Mouse (Mus musculus): Measurements from ENCODE around the gene Arfip2. TPM values are rescaled to one million over a fixed set of nuclear protein-coding genes. Genes with fewer than 3 reads are reported as not detected.
A peak's percentile ranks its signal among the peaks of the same experiment; 100 is the strongest.

Arfip2 gene
- polyA plus RNA-seq, 1 experiment from 2014 or later: 78.4 TPM

GRCm38 (mm10) chr7:105635726-105636125 is 4.5 kb downstream of the Arfip2 start:
- peak overlapping the region; percentile 30; the same call in 1 of the 2 replicates for H3K9ac ChIP-seq (ENCODE audit: low read length)
- H3K36me3 ChIP-seq (ENCODE audit: control insufficient read depth, insufficient read depth, low read length): no peaks in the 10 kb centered on the region
- no peak overlapping the region for H3K4me3 ChIP-seq (replicated peaks; ENCODE audit: low read length)
- 87% methylated on average over 2 of the region's 2 CpGs for WGBS
- H3K27me3 ChIP-seq (ENCODE audit: control insufficient read depth, insufficient read depth, low read length): no peaks in the 10 kb centered on the region
- ATAC-seq (ENCODE audit: insufficient read depth, low FRiP score): no peak
- H3K4me2 ChIP-seq (ENCODE audit: low read depth, low read length): no peak overlapping the region
- H3K9me3 ChIP-seq (replicated peaks; ENCODE audit: control insufficient read depth, low read length): no peaks in the 10 kb centered on the region
- no peak overlapping the region for H3K27ac ChIP-seq (ENCODE audit: low read length)
- peaks cover 14% of the 10 kb centered on the region for H3K4me1 ChIP-seq (ENCODE audit: control insufficient read depth, insufficient read depth, low read length)

- WGBS: 49% methylated on average over 9 of the region's 9 CpGs
- no peak for ATAC-seq (ENCODE audit: insufficient read depth, low FRiP score)
- peak overlapping the region; percentile 82 for H3K4me3 ChIP-seq (replicated peaks; ENCODE audit: low read length)
These were observed 5.8 kb downstream of the Arfip2 start for GRCm38 (mm10) chr7:105634272-105634920.

GRCm38 (mm10) chr7:105633801-105634135 is 6.4 kb downstream of the Arfip2 start:
- no peaks in the 10 kb centered on the region for H3K27me3 ChIP-seq (ENCODE audit: control insufficient read depth, insufficient read depth, low read length)
- 6% methylated on average over 10 of the region's 10 CpGs for WGBS

More at GRCm38 (mm10) chr7:105634272-105634920, 5.8 kb downstream of the Arfip2 start:
- H3K4me1 ChIP-seq (ENCODE audit: control insufficient read depth, insufficient read depth, low read length): peaks cover 10% of the 10 kb centered on the region
- no peaks in the 10 kb centered on the region for H3K27me3 ChIP-seq (ENCODE audit: control insufficient read depth, insufficient read depth, low read length)
- H3K36me3 ChIP-seq (ENCODE audit: control insufficient read depth, insufficient read depth, low read length): no peaks in the 10 kb centered on the region
- no peak overlapping the region; the same call in 1 of the 2 replicates for H3K27ac ChIP-seq (ENCODE audit: low read length)
- H3K4me2 ChIP-seq (ENCODE audit: low read depth, low read length): peak overlapping the region; percentile 65
- H3K9me3 ChIP-seq (replicated peaks; ENCODE audit: control insufficient read depth, low read length): no peaks in the 10 kb centered on the region
- H3K9ac ChIP-seq (ENCODE audit: low read length): no peak overlapping the region

GRCm38 (mm10) chr7:105633127-105633800 is 7.0 kb downstream of the Arfip2 start, which contains the start of gene Trim3:
Gene Trim3, minus strand, starts transcription at chr7:105633571.
- WGBS: under 1% methylated on average over 69 of the region's 71 CpGs
- ATAC-seq (ENCODE audit: insufficient read depth, low FRiP score): peak; percentile 95
- Histone ChIP-seq H3K9me3 (replicated peaks; ENCODE audit: control insufficient read depth, low read length) (no peaks in the 10 kb centered on the region), H3K4me1 (ENCODE audit: control insufficient read depth, insufficient read depth, low read length) (peaks cover 11% of the 10 kb centered on the region), H3K9ac (ENCODE audit: low read length) (peak within 1 kb of the TSS; percentile 89), H3K4me3 (replicated peaks; ENCODE audit: low read length) (peak within 1 kb of the TSS; percentile 82), H3K27me3 (ENCODE audit: control insufficient read depth, insufficient read depth, low read length) (no peaks in the 10 kb centered on the region), H3K4me2 (ENCODE audit: low read depth, low read length) (peak within 1 kb of the TSS; percentile 65), H3K36me3 (ENCODE audit: control insufficient read depth, insufficient read depth, low read length) (no peaks in the 10 kb centered on the region), H3K27ac (ENCODE audit: low read length) (peak within 1 kb of the TSS; percentile 60; the same call in 1 of the 2 replicates)

More at GRCm38 (mm10) chr7:105633801-105634135, 6.4 kb downstream of the Arfip2 start:
- peak overlapping the region; percentile 89 for H3K9ac ChIP-seq (ENCODE audit: low read length)
- H3K36me3 ChIP-seq (ENCODE audit: control insufficient read depth, insufficient read depth, low read length): no peaks in the 10 kb centered on the region
- ATAC-seq (ENCODE audit: insufficient read depth, low FRiP score): no peak; the same call in 1 of the 2 replicates
- peaks cover 10% of the 10 kb centered on the region for H3K4me1 ChIP-seq (ENCODE audit: control insufficient read depth, insufficient read depth, low read length)
- H3K4me3 ChIP-seq (replicated peaks; ENCODE audit: low read length): peak overlapping the region; percentile 82
- H3K9me3 ChIP-seq (replicated peaks; ENCODE audit: control insufficient read depth, low read length): no peaks in the 10 kb centered on the region
- H3K4me2 ChIP-seq (ENCODE audit: low read depth, low read length): peak overlapping the region; percentile 65
- H3K27ac ChIP-seq (ENCODE audit: low read length): peak overlapping the region; percentile 43; the same call in 1 of the 2 replicates

- H3K4me2 ChIP-seq (ENCODE audit: low read depth, low read length): peak overlapping the region; percentile 65
- H3K27ac ChIP-seq (ENCODE audit: low read length): no peak overlapping the region
- peaks cover 11% of the 10 kb centered on the region for H3K4me1 ChIP-seq (ENCODE audit: control insufficient read depth, insufficient read depth, low read length)
- H3K4me3 ChIP-seq (replicated peaks; ENCODE audit: low read length): peak overlapping the region; percentile 82
- 18% methylated on average over 4 of the region's 4 CpGs for WGBS
- H3K9ac ChIP-seq (ENCODE audit: low read length): peak overlapping the region; percentile 89
- H3K9me3 ChIP-seq (replicated peaks; ENCODE audit: control insufficient read depth, low read length): no peaks in the 10 kb centered on the region
- no peaks in the 10 kb centered on the region for H3K36me3 ChIP-seq (ENCODE audit: control insufficient read depth, insufficient read depth, low read length)
- H3K27me3 ChIP-seq (ENCODE audit: control insufficient read depth, insufficient read depth, low read length): no peaks in the 10 kb centered on the region
- no peak for ATAC-seq (ENCODE audit: insufficient read depth, low FRiP score)
These were observed 7.7 kb downstream of the Arfip2 start for GRCm38 (mm10) chr7:105632551-105632972.

GRCm38 (mm10) chr7:105628633-105629032 is 11.6 kb downstream of the Arfip2 start:
- 19% methylated on average over 3 of the region's 3 CpGs for WGBS
- peak overlapping the region; percentile 19; the same call in 1 of the 2 replicates for H3K27ac ChIP-seq (ENCODE audit: low read length)
- H3K9me3 ChIP-seq (replicated peaks; ENCODE audit: control insufficient read depth, low read length): no peaks in the 10 kb centered on the region

GRCm38 (mm10) chr7:105625397-105625796 is 14.8 kb downstream of the Arfip2 start:
- ATAC-seq (ENCODE audit: insufficient read depth, low FRiP score): no peak
- Histone ChIP-seq H3K27ac (ENCODE audit: low read length) (no peak overlapping the region), H3K9me3 (replicated peaks; ENCODE audit: control insufficient read depth, low read length) (no peaks in the 10 kb centered on the region), H3K27me3 (ENCODE audit: control insufficient read depth, insufficient read depth, low read length) (no peaks in the 10 kb centered on the region), H3K4me2 (ENCODE audit: low read depth, low read length) (no peak overlapping the region), H3K36me3 (ENCODE audit: control insufficient read depth, insufficient read depth, low read length) (peaks cover 3% of the 10 kb centered on the region; the same call in 1 of the 2 replicates), H3K4me1 (ENCODE audit: control insufficient read depth, insufficient read depth, low read length) (peaks cover 4% of the 10 kb centered on the region; the same call in 1 of the 2 replicates), H3K4me3 (replicated peaks; ENCODE audit: low read length) (no peak overlapping the region), H3K9ac (ENCODE audit: low read length) (no peak overlapping the region)
- WGBS: 82% methylated on average over 6 of the region's 6 CpGs

More at GRCm38 (mm10) chr7:105628633-105629032, 11.6 kb downstream of the Arfip2 start:
- peaks cover 3% of the 10 kb centered on the region; the same call in 1 of the 2 replicates for H3K36me3 ChIP-seq (ENCODE audit: control insufficient read depth, insufficient read depth, low read length)
- no peak overlapping the region for H3K4me3 ChIP-seq (replicated peaks; ENCODE audit: low read length)
- peaks cover 11% of the 10 kb centered on the region; the same call in 1 of the 2 replicates for H3K4me1 ChIP-seq (ENCODE audit: control insufficient read depth, insufficient read depth, low read length)
- no peaks in the 10 kb centered on the region for H3K27me3 ChIP-seq (ENCODE audit: control insufficient read depth, insufficient read depth, low read length)
- H3K4me2 ChIP-seq (ENCODE audit: low read depth, low read length): no peak overlapping the region
- peak; percentile 50; the same call in 1 of the 2 replicates for ATAC-seq (ENCODE audit: insufficient read depth, low FRiP score)
- no peak overlapping the region for H3K9ac ChIP-seq (ENCODE audit: low read length)

GRCm38 (mm10) chr7:105621646-105622292 is 18.4 kb downstream of the Arfip2 start:
- no peaks in the 10 kb centered on the region for H3K4me1 ChIP-seq (ENCODE audit: control insufficient read depth, insufficient read depth, low read length)
- no peak overlapping the region for H3K4me3 ChIP-seq (replicated peaks; ENCODE audit: low read length)
- no peaks in the 10 kb centered on the region for H3K9me3 ChIP-seq (replicated peaks; ENCODE audit: control insufficient read depth, low read length)
- H3K27me3 ChIP-seq (ENCODE audit: control insufficient read depth, insufficient read depth, low read length): no peaks in the 10 kb centered on the region
- H3K27ac ChIP-seq (ENCODE audit: low read length): no peak overlapping the region
- H3K4me2 ChIP-seq (ENCODE audit: low read depth, low read length): no peak overlapping the region
- no peak overlapping the region for H3K9ac ChIP-seq (ENCODE audit: low read length)
- no peak for ATAC-seq (ENCODE audit: insufficient read depth, low FRiP score)
- 71% methylated on average over 8 of the region's 8 CpGs for WGBS
- peaks cover 9% of the 10 kb centered on the region for H3K36me3 ChIP-seq (ENCODE audit: control insufficient read depth, insufficient read depth, low read length)
